Mouse (Mus musculus) adrenal gland, adult 2 months (tissue): Measurements from ENCODE around the gene Kars. TPM values are rescaled to one million over a fixed set of nuclear protein-coding genes. Genes with fewer than 3 reads are reported as not detected.

Source experiments
- DNase-seq: peaks from one replicate; pipeline ENCODE4 v3.0.0; 2021
- polyA plus RNA-seq: library from polyadenylated mRNA; depleted of rRNA; stranded (reverse); fragments of >200 nt; gene quantifications from 2 replicates; pipeline ENCODE4 v1.2.3, GENCODE M21; 2012; rRNA removed
- total RNA-seq, 2 experiments: library from RNA; stranded (reverse); gene quantifications; 2 replicates each; pipeline ENCODE4 v1.2.3; 2021

Kars gene
- total and polyA plus RNA-seq, 3 experiments, result 21.3 to 115 (median 105) TPM

DNA sequence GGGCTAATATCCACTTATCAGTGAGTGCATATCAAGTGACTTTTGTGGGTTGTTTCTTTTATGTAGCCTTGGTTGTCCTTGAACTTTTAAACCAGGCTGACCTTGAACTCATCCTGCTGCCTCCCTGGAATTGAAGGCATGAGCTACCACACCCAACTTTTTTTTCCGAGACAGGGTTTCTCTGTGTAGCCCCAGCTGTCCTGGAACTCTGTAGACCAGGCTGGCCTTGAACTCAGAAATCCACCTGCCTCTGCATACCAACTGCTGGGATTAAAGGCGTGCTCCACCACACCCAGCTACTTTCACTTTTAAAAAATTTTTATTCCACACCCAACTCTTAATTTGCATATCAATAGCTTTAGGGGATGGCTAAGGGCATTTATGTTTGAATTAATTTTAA, 67.6 kb downstream of the Kars start:
- DNase-seq, result no peak

Other genes starting within 250 kb of the Kars start
- 10 to 100 TPM; 71.7 to 78.9 TPM for gene Cfdp1, start 157.0 kb downstream of the Kars start, total RNA-seq
- 0.90 and 0.94 TPM in 2 replicates for gene Cfdp1, start 157.0 kb downstream of the Kars start, polyA plus RNA-seq
- 1 to 10 TPM; 5.0 to 6.8 TPM for gene Tmem170, start 134.6 kb downstream of the Kars start, total RNA-seq
- gene Tmem170, start 134.6 kb downstream of the Kars start, polyA plus RNA-seq, result 1.3 and 1.5 TPM in 2 replicates
- not detected for gene Chst5, start 100.9 kb downstream of the Kars start, total RNA-seq
- not detected in 2 replicates for gene Chst5, start 100.9 kb downstream of the Kars start, polyA plus RNA-seq
- 10 to 100 TPM in 1 of 2 experiments, 1 to 10 TPM in 1; 6.0 to 10.2 TPM for gene Tmem231, start 77.4 kb downstream of the Kars start, total RNA-seq
- 9.4 and 9.9 TPM in 2 replicates for gene Tmem231, start 77.4 kb downstream of the Kars start, polyA plus RNA-seq
- 100 to 1,000 TPM; 124 to 166 TPM for gene Gabarapl2, start 70.6 kb downstream of the Kars start, total RNA-seq
- gene Gabarapl2, start 70.6 kb downstream of the Kars start, polyA plus RNA-seq, result 15.0 and 15.4 TPM in 2 replicates
- gene Adat1, start 19.0 kb downstream of the Kars start, total RNA-seq, result 1 to 10 TPM; 3.3 to 3.5 TPM
- gene Adat1, start 19.0 kb downstream of the Kars start, polyA plus RNA-seq, result 1.6 and 1.9 TPM in 2 replicates
- gene Terf2ip, start 75 bp upstream of the Kars start, total RNA-seq, result 10 to 100 TPM; 20.1 to 22.7 TPM
- gene Terf2ip, start 75 bp upstream of the Kars start, polyA plus RNA-seq, result 15.4 and 16.3 TPM in 2 replicates
- not detected for gene Gm6793, start 3.7 kb upstream of the Kars start, total RNA-seq
- gene Gm6793, start 3.7 kb upstream of the Kars start, polyA plus RNA-seq, result not detected in 2 replicates